Comparison of ENCODE assay signal across 30 mouse cellular contexts in genomic region chr9:34520234-34520950, GRCm38 (mm10). TPM values are rescaled to one million over a fixed set of nuclear protein-coding genes. Genes with fewer than 3 reads are reported as not detected.
DNase-seq lines count a peak whose midpoint lies in the region; ATAC-seq and TF ChIP-seq lines count a peak whose summit lies in the region.
"Had no signal": no experiment of that assay in that cellular context is flagged by ENCODE, and none has a peak within 500 bp of the region (broad histone marks: within the 10 kb centered on the region; RNA-seq: fewer than 3 reads in every experiment).

No protein-coding gene starts in this region.

- TF ChIP-seq POLR2A in limb, embryonic 14.5 days (IDR thresholded peaks at IDR 0.05; ENCODE audit: borderline replicate concordance, extremely low read depth, insufficient read depth, insufficient read length) = no peak

- H3K27ac ChIP-seq in heart, embryonic 12.5 days (ENCODE audit: poor library complexity, severe bottlenecking) = no peak overlapping the region
- H3K27ac ChIP-seq in limb, embryonic 14.5 days (replicated peaks; ENCODE audit: low read depth, low read length) = no peak overlapping the region
- H3K27ac ChIP-seq: embryonic facial prominence, embryonic 13.5 days; forebrain, embryonic 10.5 days; heart, embryonic 15.5 days; layer of hippocampus, adult 2 months; left cerebral cortex, adult 2 months; liver, embryonic 12.5 days; midbrain, embryonic 12.5 days; stomach, postnatal 0 days had no signal

- no peak for ATAC-seq in heart, embryonic 12.5 days (ENCODE audit: insufficient number of reproducible peaks, low FRiP score)
- peak; percentile 37; the same call in 1 of the 2 replicates for ATAC-seq in limb, embryonic 14.5 days (ENCODE audit: low FRiP score, low read depth)
- ATAC-seq: CD4-positive, CD25-positive, alpha-beta regulatory T cell, adult 4 months; hindbrain, embryonic 16.5 days; liver, embryonic 12.5 days; liver, postnatal 0 days had no signal

- H3K4me1 ChIP-seq in heart, embryonic 12.5 days (replicated peaks) = no peaks in the 10 kb centered on the region
- H3K4me1 ChIP-seq in limb, embryonic 14.5 days (ENCODE audit: control insufficient read depth, insufficient read depth, low read length) = peaks cover 4% of the 10 kb centered on the region; the same call in 1 of the 2 replicates
- H3K4me1 ChIP-seq: forebrain, embryonic 10.5 days; heart, embryonic 15.5 days; liver, embryonic 12.5 days; midbrain, embryonic 12.5 days had no signal

- no peak overlapping the region for H3K4me3 ChIP-seq in heart, embryonic 12.5 days
- no peak overlapping the region for H3K4me3 ChIP-seq in limb, embryonic 14.5 days (replicated peaks; ENCODE audit: low read length)
- H3K4me3 ChIP-seq: embryonic facial prominence, embryonic 13.5 days; forebrain, embryonic 10.5 days; heart, embryonic 15.5 days; layer of hippocampus, adult 2 months; left cerebral cortex, adult 2 months; liver, embryonic 12.5 days; midbrain, embryonic 12.5 days; myocyte had no signal

- no peaks in the 10 kb centered on the region for H3K9me3 ChIP-seq in heart, embryonic 12.5 days (replicated peaks)
- H3K9me3 ChIP-seq in limb, embryonic 14.5 days (ENCODE audit: control insufficient read depth, low read length) = no peaks in the 10 kb centered on the region
- H3K9me3 ChIP-seq: embryonic facial prominence, embryonic 13.5 days; forebrain, embryonic 10.5 days; heart, embryonic 15.5 days; liver, embryonic 12.5 days; midbrain, embryonic 12.5 days had no signal

- peak; percentile 44 for DNase-seq in heart, adult 11 months
- peak; percentile 4 for DNase-seq in ZHBTc4 (ENCODE audit: low read depth, low spot score)
- DNase-seq in forelimb bud, embryonic 11.5 days (ENCODE audit: low read depth, low spot score) = peak; percentile 54
- peak; percentile 40 for DNase-seq in limb, embryonic 14.5 days (ENCODE audit: low spot score)
- DNase-seq in cerebellum, postnatal 4 days (ENCODE audit: low spot score in 2 of 2) = no peak
- no peak for DNase-seq in spleen, postnatal 14 days (ENCODE audit: low spot score in 2 of 2)
- DNase-seq: adrenal gland, postnatal 36 days; cerebellum, adult 2 months; cerebellum, postnatal 14 days; gastrocnemius, postnatal 10 days; kidney, adult 2 months; kidney, postnatal 36 days; liver, postnatal 0 days; lung, postnatal 36 days; right cerebral cortex, adult 18-20 months; spleen, adult 18-20 months; thymus, adult 18-20 months; thymus, postnatal 25 days had no signal

- no peaks in the 10 kb centered on the region for H3K36me3 ChIP-seq in heart, embryonic 12.5 days
- H3K36me3 ChIP-seq in limb, embryonic 14.5 days (ENCODE audit: control insufficient read depth, insufficient read depth, low read length) = no peaks in the 10 kb centered on the region
- H3K36me3 ChIP-seq: embryonic facial prominence, embryonic 13.5 days; forebrain, embryonic 10.5 days; heart, embryonic 15.5 days; liver, embryonic 12.5 days; midbrain, embryonic 12.5 days had no signal

- no peak overlapping the region for H3K4me2 ChIP-seq in heart, embryonic 12.5 days
- peak overlapping the region; percentile 37 for H3K4me2 ChIP-seq in limb, embryonic 14.5 days (replicated peaks; ENCODE audit: low read depth, low read length, severe bottlenecking)
- H3K4me2 ChIP-seq: embryonic facial prominence, embryonic 13.5 days; heart, embryonic 15.5 days; liver, embryonic 12.5 days; midbrain, embryonic 12.5 days had no signal

- no peak overlapping the region for H3K9ac ChIP-seq in heart, embryonic 12.5 days
- H3K9ac ChIP-seq in limb, embryonic 14.5 days (ENCODE audit: low read depth, low read length, severe bottlenecking) = no peak overlapping the region
- H3K9ac ChIP-seq: embryonic facial prominence, embryonic 13.5 days; heart, embryonic 15.5 days; liver, embryonic 12.5 days; liver, postnatal 0 days; midbrain, embryonic 12.5 days had no signal

- H3K27me3 ChIP-seq in heart, embryonic 12.5 days (replicated peaks) = no peaks in the 10 kb centered on the region; the same call in 1 of the 2 replicates
- no peaks in the 10 kb centered on the region for H3K27me3 ChIP-seq in limb, embryonic 14.5 days (ENCODE audit: control insufficient read depth, insufficient read depth, low read length)
- H3K27me3 ChIP-seq: embryonic facial prominence, embryonic 13.5 days; heart, embryonic 15.5 days; liver, embryonic 12.5 days; midbrain, embryonic 12.5 days had no signal

- 75% methylated on average over 20 of the region's 20 CpGs for WGBS in heart, embryonic 12.5 days
- WGBS in limb, embryonic 14.5 days = 19% methylated on average over 20 of the region's 20 CpGs

RNA-seq across cellular contexts. Expression of gene Kirrel3, which starts 34.7 kb away (rescaled TPM):
- 0.95 and 1.3 TPM in 2 replicates for polyA plus RNA-seq in heart, embryonic 12.5 days (2016; fragmentation: Nextera tagmentation; extraction: Ambion mirVana)
- 10.1 and 14.2 TPM in 2 replicates for polyA plus RNA-seq in limb, embryonic 14.5 days (2012; rRNA removed)
- 14.6 and 20.1 TPM in 2 replicates for polyA plus RNA-seq in limb, embryonic 14.5 days (2014; fragmentation: Nextera tagmentation; extraction: Ambion mirVana)

Comparison
In these comparisons a context has a peak if more than half of its experiments do, and no peak if none do; other contexts are left out.
1. DNase-seq: peak in heart, adult 11 months (single experiment), ZHBTc4 (single experiment), forelimb bud, embryonic 11.5 days (single experiment) and limb, embryonic 14.5 days (single experiment); none in cerebellum, postnatal 4 days (0 of 2) and spleen, postnatal 14 days (0 of 2).